Mouse (Mus musculus): ENCODE measurements around the gene Cdhr1.

The Cdhr1 gene

GRCm38 (mm10) chr14:37067629-37068028 is 30.5 kb downstream of the Cdhr1 start, which contains the start of gene Lrit2:
Gene Lrit2 (plus strand): TSS chr14:37067929.
- no peak for DNase-seq

GRCm38 (mm10) chr14:37066636-37067035 is 31.5 kb downstream of the Cdhr1 start:
- DNase-seq: no peak

GRCm38 (mm10) chr14:37064849-37065248 is 33.3 kb downstream of the Cdhr1 start:
- DNase-seq: no peak

- no peak for DNase-seq
Observed at GRCm38 (mm10) chr14:37048914-37049410, 49.2 kb downstream of the Cdhr1 start, which contains the start of gene Rgr. Gene Rgr (minus strand): TSS chr14:37048964.

GRCm38 (mm10) chr14:37034432-37034831 is 63.7 kb downstream of the Cdhr1 start:
- no peak for DNase-seq

GRCm38 (mm10) chr14:37033241-37033640 is 64.9 kb downstream of the Cdhr1 start:
- peak; percentile 82 for DNase-seq

GRCm38 (mm10) chr14:37032481-37033104 is 65.6 kb downstream of the Cdhr1 start:
- DNase-seq: no peak

GRCm38 (mm10) chr14:37028555-37028954 is 69.6 kb downstream of the Cdhr1 start:
- DNase-seq: no peak

GRCm38 (mm10) chr14:37027951-37028350 is 70.2 kb downstream of the Cdhr1 start:
- no peak for DNase-seq
